Mouse (Mus musculus) olfactory bulb, adult 2 months (tissue): ENCODE results near the gene Rbm3. TPM values are rescaled to one million over a fixed set of nuclear protein-coding genes. Genes with fewer than 3 reads are reported as not detected.

Experiments
- H3K27ac ChIP-seq: fragments of 200-500 bp; 2 replicates; pipeline ENCODE4 v1.5.1; 2012; ENCODE audit warnings: low read depth, low read length; ENCODE audit not compliant: insufficient read depth
- H3K4me1 ChIP-seq: fragments of 200-500 bp; 2 replicates; pipeline ENCODE4 v1.6.1; 2012; ENCODE audit warnings: low read length; ENCODE audit not compliant: control insufficient read depth, insufficient read depth
- H3K4me3 ChIP-seq: fragments of 200-500 bp; 2 replicates; pipeline ENCODE4 v1.5.1; 2012; ENCODE audit warnings: mild to moderate bottlenecking, low read depth, low read length, moderate library complexity; ENCODE audit not compliant: insufficient read depth
- CTCF ChIP-seq: fragments of 200-500 bp; IDR thresholded peaks from 2 replicates; pipeline ENCODE4 v1.5.1; 2012; ENCODE audit warnings: low read depth, mild to moderate bottlenecking, low read length, moderate library complexity; ENCODE audit not compliant: insufficient read depth
- POLR2A ChIP-seq: fragments of 200-500 bp; IDR thresholded peaks from 2 replicates; pipeline ENCODE4 v1.6.1; 2012; ENCODE audit warnings: mild to moderate bottlenecking, low read depth, low read length, moderate library complexity; ENCODE audit not compliant: insufficient read depth
- WGBS: fragments of 180-500 bp; shearing (Covaris S2); methylation state at CpG from one replicate; pipeline ENCODE4 v1.1.7; 2018; 5-methylcytosine and 5-hydroxymethylcytosine counted together
- polyA plus RNA-seq: library from polyadenylated mRNA; stranded (reverse); fragments of >200 nt; gene quantifications from 2 replicates; pipeline ENCODE4 v1.2.4, GENCODE M21; 2012; ENCODE audit warnings: low replicate concordance; ENCODE audit not compliant: missing spikeins, insufficient read depth, insufficient read length

Rbm3 gene
- 332 TPM in 1 of 2 replicates, not detected in the other for polyA plus RNA-seq

- WGBS, result 14% methylated on average over 65 of the region's 65 CpGs
- Histone ChIP-seq H3K4me3 (peak within 1 kb of the TSS; percentile 95), H3K27ac (peak within 1 kb of the TSS; percentile 99), H3K4me1 (peaks cover 8% of the 10 kb centered on the region; the same call in 1 of the 2 replicates)
- TF ChIP-seq CTCF (no peak), POLR2A (peak; percentile 88)
Measured at GRCm38 (mm10) chrX:8145153-8145991, at the start of gene Rbm3. Gene Rbm3 (minus strand): TSS chrX:8145880.

GRCm38 (mm10) chrX:8193419-8193723 lies 47.7 kb upstream of the Rbm3 start, which contains the start of gene Ebp:
Gene Ebp (minus strand): TSS chrX:8193512.
- H3K4me3 ChIP-seq, result peak within 1 kb of the TSS; percentile 53
- no peaks in the 10 kb centered on the region for H3K4me1 ChIP-seq
- WGBS, result 14% methylated on average over 10 of the region's 10 CpGs
- no peak for TF ChIP-seq POLR2A
- TF ChIP-seq CTCF, result no peak
- H3K27ac ChIP-seq, result peak within 1 kb of the TSS; percentile 79; the same call in 1 of the 2 replicates

DNA sequence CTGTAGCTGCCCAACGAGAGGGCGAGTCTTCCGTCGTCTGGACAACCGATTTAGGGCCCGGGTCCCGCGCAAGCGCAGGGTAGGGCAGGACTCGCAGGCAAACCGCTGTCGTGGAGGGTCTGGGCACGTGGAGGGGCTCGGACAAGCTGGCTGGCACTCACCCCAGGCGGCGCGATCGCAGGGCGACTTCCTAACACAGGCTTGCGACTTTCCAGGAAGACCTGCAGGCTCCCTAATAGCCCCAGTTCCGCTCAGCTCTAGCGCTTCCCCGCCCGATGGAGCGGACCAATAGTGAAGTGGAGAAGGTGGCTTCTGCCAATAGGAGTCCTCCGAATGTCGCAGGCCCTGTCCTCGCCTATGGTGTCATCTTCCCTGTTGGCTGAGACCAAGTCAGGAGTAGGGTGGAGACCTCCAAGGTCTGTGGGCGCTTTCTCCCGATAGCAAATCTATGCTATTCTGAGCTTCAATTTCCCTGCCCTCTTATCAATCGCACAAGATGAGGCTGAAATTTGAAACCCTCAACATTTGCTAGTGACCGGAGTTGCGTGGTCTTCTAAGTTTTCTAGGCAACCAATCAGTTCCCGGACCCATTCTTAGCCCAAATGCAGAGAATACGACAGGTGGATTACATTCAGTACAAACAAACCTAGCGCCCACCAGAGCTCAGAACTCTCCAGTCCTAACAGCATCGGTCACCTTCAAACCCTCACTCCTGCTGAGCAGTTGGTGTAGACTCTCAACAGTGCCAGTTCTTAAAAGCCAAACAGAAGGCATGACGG lies 47.1 kb upstream of the Rbm3 start:
- Histone ChIP-seq H3K4me3 (peak overlapping the region; percentile 53), H3K4me1 (no peaks in the 10 kb centered on the region), H3K27ac (peak overlapping the region; percentile 79; the same call in 1 of the 2 replicates)
- TF ChIP-seq POLR2A, result 0 out of 2 replicates have a peak, but pooled peaks have one; percentile 15
- no peak for TF ChIP-seq CTCF
- 12% methylated on average over 38 of the region's 38 CpGs for whole genome bisulfite sequencing

GRCm38 (mm10) chrX:8192126-8192639 lies 46.5 kb upstream of the Rbm3 start:
- TF ChIP-seq CTCF (no peak), POLR2A (no peak)
- WGBS, result 11% methylated on average over 13 of the region's 13 CpGs
- Histone ChIP-seq H3K4me3 (peak overlapping the region; percentile 53), H3K27ac (no peak overlapping the region), H3K4me1 (no peaks in the 10 kb centered on the region)

DNA sequence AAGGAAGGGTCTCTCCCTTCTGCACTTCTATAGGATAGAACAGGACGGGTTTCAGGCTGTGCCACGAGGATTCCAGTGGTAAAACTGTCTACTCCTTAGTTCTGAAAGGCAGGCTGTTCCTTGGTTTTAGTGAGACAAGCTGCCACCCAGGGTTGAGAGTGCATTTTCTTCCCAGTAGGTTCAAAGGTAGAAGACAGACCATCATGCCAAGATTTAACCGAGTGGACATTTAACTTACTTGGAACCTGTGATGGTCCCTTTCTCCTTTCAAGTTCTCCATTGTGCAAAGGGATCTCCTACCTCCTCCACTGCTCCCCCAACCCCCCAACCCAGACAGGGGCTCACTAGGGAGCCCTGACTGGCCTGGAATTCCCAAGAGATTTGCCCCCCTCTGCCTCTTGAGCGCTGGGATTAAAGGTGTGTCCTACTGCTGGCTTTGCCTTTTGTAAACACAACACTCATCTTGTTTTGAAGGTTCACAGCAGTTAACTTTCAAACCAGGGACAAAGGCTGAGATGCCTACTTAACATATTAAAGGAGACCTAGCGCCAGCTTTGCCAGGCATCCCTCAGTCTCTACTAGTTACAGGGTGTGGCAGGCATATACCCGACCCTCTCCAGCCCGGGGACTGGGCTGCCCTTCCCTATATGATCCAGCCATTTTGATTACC lies 37.3 kb upstream of the Rbm3 start:
- H3K4me1 ChIP-seq, result no peaks in the 10 kb centered on the region
- no peak overlapping the region for H3K4me3 ChIP-seq
- WGBS, result 26% methylated on average over 7 of the region's 7 CpGs
- TF ChIP-seq POLR2A, result no peak
- no peak for TF ChIP-seq CTCF
- H3K27ac ChIP-seq, result no peak overlapping the region

DNA sequence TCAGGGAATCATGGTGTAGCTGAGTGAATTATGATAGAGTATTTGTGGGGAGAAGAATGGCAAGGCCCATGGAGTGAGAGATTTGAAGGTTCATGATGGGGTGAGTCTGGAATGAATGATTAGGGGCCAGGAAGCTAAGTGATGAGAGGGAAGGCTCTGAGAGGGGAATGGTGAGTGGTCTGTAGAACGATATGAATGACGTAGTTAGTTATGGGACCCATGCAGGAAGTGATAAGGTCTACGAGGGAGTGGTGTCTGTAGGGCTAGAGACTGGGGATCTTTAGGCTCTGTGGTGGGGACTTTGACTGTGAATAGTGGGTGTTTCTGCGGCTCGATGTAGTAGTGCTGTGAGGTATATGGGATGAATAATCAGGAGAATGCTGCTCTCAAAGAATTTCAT lies 34.0 kb upstream of the Rbm3 start:
- 92% methylated on average over 5 of the region's 5 CpGs for WGBS

DNA sequence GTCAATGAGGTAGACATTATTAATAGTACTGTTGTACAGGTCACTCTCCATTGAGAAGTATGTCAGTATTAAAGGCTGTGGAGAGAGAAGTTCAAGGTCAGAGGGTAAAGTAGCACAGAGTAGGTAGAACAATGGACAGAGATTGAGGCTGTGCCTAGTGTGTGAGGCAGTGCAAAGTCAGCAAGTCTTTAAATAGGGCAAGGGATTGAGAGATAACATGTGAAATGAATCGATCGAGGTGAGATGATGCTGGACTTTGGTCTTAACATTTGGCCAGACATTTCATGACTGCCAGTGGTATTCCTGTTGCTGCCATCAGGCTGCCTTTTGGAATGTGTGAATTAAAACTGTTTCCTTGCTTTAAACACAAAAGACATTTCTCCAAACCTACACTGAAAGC lies 33.2 kb upstream of the Rbm3 start:
- H3K4me3 ChIP-seq, result no peak overlapping the region
- 97% methylated on average over 2 of the region's 2 CpGs for WGBS
- H3K4me1 ChIP-seq, result no peaks in the 10 kb centered on the region
- no peak for TF ChIP-seq POLR2A
- no peak for TF ChIP-seq CTCF
- H3K27ac ChIP-seq, result no peak overlapping the region

More for the DNA sequence above, 34.0 kb upstream of the Rbm3 start:
- Histone ChIP-seq H3K27ac (no peak overlapping the region), H3K4me3 (no peak overlapping the region), H3K4me1 (no peaks in the 10 kb centered on the region)
- no peak for TF ChIP-seq POLR2A
- no peak for TF ChIP-seq CTCF

DNA sequence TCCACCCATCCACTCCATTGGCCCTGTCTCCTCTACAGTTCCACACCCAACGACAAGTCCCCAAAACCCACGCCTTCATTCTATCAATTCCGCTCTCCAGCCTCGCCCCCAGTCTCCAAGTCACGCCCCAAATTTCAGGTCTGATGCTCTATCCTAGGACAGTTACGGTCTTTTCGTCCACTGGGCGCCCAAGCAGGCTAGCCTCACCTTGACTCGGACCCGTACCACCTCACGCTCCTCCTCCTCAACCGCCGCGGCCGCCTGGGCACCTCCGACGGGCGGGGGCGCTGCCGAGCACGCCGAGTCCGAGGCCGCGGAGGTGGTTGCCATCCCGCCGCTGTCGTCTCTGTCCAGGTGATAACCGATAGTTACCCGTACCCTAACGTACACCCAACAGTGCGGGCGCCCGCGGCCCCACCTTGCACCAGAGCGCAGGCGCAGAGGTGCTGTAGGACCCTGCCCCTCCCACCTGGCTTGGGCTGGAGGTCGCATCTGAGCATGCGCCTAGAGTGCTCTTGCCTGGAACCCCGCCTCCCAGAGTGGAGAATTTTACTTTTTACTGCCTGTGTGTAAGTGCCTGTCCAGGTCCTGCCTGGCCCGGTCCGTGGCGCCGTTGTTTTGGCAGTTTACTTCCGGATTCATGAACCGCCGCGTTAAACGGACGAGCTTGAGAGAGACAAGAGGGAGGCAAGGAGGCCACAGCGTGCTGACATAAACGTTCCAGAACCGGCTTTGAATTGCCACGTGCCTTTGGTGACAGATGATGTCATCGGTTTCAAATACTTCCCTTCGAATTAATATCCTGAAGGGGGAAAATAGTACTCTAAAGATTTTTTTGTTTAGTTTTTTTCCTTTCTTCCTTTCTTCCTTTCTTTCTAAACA lies 30.1 kb upstream of the Rbm3 start, which contains the start of gene Tbc1d25:
Gene Tbc1d25, minus strand, starts transcription at position 678 of the 882 bp plus-strand sequence.
- Histone ChIP-seq H3K27ac (no peak within 1 kb of the TSS), H3K4me1 (no peaks in the 10 kb centered on the region), H3K4me3 (peak within 1 kb of the TSS; percentile 91)
- TF ChIP-seq POLR2A, result 0 out of 2 replicates have a peak, but pooled peaks have one; percentile 39
- peak; percentile 21; the same call in 1 of the 2 replicates for TF ChIP-seq CTCF
- 13% methylated on average over 56 of the region's 56 CpGs for WGBS
